Mouse (Mus musculus): ENCODE results near the gene Rspry1. TPM values are rescaled to one million over a fixed set of nuclear protein-coding genes. Genes with fewer than 3 reads are reported as not detected.
A peak's percentile ranks its signal among the peaks of the same experiment; 100 is the strongest.

Rspry1 gene
- polyA plus RNA-seq, 1 experiment from 2014 or later = 17.5 TPM

DNA sequence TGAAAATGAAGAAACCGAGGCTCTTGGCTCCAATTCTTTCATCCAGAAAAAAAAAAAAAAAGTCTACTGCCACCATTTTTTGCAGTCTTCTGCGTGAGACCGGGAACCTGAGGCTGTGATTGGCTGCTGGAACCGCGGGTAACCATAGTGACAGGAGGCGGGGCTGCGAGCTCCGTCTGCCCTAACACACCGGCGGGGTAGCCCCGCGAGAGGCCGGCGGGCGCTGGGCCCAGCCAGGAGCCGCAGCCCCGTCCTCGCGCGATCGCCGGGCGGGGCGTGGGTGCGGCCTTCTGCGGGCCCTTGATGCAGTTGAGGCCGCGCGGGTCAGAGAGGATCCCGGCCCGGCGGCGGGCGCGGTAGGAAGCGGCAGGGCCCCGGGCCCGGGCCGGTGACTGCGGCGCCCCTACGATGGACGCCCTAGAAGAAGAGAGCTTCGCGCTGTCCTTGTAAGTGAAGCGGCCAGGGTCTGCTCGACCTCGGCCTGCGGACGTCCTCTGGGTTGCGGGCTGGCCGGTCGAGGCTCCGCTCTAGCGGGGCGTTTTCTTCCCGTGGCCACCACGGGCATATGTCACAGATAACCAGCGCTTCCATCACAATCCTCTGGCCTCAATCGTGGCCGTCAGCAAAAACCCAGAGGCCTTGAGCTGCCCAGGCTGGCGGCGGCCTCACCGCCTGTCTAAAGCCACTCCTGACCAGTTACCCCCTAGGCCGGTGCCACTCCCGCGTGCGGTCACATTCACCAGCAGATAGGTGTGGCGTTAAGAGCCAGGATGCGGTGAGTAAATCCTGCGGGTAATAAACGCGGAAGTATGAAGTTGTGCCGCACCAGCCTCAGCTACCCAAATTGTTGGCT lies 64.9 kb downstream of the Rspry1 start, which contains the start of gene Arl2bp:
Gene Arl2bp, plus strand, starts transcription at position 145 of the 853 bp plus-strand sequence.
- Histone ChIP-seq H3K9me3 (ENCODE audit: control insufficient read depth) (no peaks in the 10 kb centered on the region), H3K36me3 (ENCODE audit: control insufficient read depth, insufficient read depth) (peaks cover 10% of the 10 kb centered on the region), H3K9ac (ENCODE audit: low read depth, low read length) (peak within 1 kb of the TSS; percentile 97), H3K4me1 (replicated peaks; ENCODE audit: control insufficient read depth, insufficient read depth, low read length) (no peaks in the 10 kb centered on the region), H3K27ac (ENCODE audit: low read depth, low read length) (peak within 1 kb of the TSS; percentile 95), H3K27me3 (replicated peaks; ENCODE audit: control insufficient read depth, insufficient read depth, low read length) (no peaks in the 10 kb centered on the region), H3K4me2 (replicated peaks; ENCODE audit: low read depth) (peak within 1 kb of the TSS; percentile 84), H3K4me3 (ENCODE audit: low read depth, low read length) (peak within 1 kb of the TSS; percentile 79)
- peak; percentile 99 for ATAC-seq
- WGBS = under 1% methylated on average over 74 of the region's 74 CpGs
- TF ChIP-seq CTCF (IDR thresholded peaks at IDR 0.05; ENCODE audit: low read depth) = no peak

DNA sequence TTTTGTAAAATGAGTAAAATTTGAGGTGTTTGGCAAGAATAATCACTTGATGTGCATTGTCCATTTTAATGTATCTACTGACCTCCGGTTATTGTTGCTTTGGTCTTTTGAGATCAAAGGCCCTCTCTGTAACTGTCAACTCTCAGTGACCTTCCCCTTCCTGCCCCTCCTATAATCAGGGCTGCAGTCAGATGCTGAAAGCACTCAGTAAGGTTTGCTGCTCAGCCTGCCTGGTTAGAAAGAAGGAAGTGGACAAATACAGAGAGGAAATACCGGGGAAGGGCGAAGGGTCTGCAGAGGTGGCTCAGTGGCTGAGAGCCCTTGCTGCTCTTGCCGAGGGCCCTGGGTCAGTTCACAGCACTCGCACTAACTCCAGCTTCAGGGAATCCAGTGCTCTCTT lies 72.6 kb downstream of the Rspry1 start:
- WGBS = 75% methylated on average over 5 of the region's 5 CpGs
- H3K27ac ChIP-seq (ENCODE audit: low read depth, low read length) = no peak overlapping the region

DNA sequence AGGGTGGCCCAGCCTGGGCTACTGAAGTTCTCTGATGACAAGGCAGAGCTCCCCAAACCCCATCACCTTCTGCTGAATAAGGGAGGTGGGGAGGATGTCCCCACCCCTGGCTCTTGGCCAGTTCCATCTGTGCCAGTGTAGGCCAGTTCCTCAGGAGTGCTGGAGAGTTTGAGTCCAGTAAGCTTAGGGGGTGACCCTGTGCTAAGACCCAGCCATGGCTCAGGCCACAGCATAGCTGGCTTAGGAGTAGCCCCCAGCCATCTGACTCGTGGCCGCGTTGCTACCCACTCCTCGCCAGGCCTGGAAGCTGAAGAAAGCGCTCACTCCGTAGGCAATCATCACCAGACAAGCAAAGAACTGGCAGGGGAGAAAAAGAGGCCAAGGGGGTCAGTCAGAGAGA lies 74.2 kb downstream of the Rspry1 start:
- no peak for TF ChIP-seq CTCF (IDR thresholded peaks at IDR 0.05; ENCODE audit: low read depth)
- Histone ChIP-seq H3K27me3 (replicated peaks; ENCODE audit: control insufficient read depth, insufficient read depth, low read length) (no peaks in the 10 kb centered on the region), H3K9ac (ENCODE audit: low read depth, low read length) (no peak overlapping the region), H3K4me1 (replicated peaks; ENCODE audit: control insufficient read depth, insufficient read depth, low read length) (0 out of 2 replicates have a peak, but pooled peaks cover 5% of the 10 kb centered on the region), H3K27ac (ENCODE audit: low read depth, low read length) (no peak overlapping the region), H3K36me3 (ENCODE audit: control insufficient read depth, insufficient read depth) (peaks cover 54% of the 10 kb centered on the region), H3K4me2 (replicated peaks; ENCODE audit: low read depth) (no peak overlapping the region), H3K4me3 (ENCODE audit: low read depth, low read length) (no peak overlapping the region), H3K9me3 (ENCODE audit: control insufficient read depth) (no peaks in the 10 kb centered on the region)
- no peak for ATAC-seq
- 85% methylated on average over 6 of the region's 6 CpGs for WGBS

More for the DNA sequence above, 72.6 kb downstream of the Rspry1 start:
- Histone ChIP-seq H3K9ac (ENCODE audit: low read depth, low read length) (no peak overlapping the region), H3K9me3 (ENCODE audit: control insufficient read depth) (no peaks in the 10 kb centered on the region), H3K4me3 (ENCODE audit: low read depth, low read length) (no peak overlapping the region), H3K27me3 (replicated peaks; ENCODE audit: control insufficient read depth, insufficient read depth, low read length) (no peaks in the 10 kb centered on the region), H3K4me2 (replicated peaks; ENCODE audit: low read depth) (no peak overlapping the region), H3K36me3 (ENCODE audit: control insufficient read depth, insufficient read depth) (peaks cover 57% of the 10 kb centered on the region), H3K4me1 (replicated peaks; ENCODE audit: control insufficient read depth, insufficient read depth, low read length) (0 out of 2 replicates have a peak, but pooled peaks cover 5% of the 10 kb centered on the region)
- TF ChIP-seq CTCF (IDR thresholded peaks at IDR 0.05; ENCODE audit: low read depth) = no peak
- no peak for ATAC-seq

DNA sequence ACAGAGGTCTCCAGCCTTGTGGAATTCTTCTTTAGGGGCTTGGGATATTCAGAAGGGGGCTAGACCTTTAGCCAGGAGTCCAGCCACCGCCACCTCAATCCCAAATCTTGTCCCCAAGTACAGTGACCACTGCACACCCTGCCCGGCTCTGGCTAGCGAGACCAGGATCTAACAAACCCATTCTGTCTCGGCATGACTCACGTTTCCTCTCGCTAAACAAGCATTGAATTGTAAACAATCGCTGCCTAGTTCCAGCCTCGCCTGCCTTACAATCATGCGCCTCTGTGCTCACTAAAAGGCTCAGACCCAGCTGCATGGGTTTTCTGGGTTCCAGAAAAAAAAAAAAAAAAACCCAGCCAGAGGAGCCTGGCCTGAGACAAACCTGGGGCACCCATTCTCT lies 76.8 kb downstream of the Rspry1 start:
- no peaks in the 10 kb centered on the region for H3K9me3 ChIP-seq (ENCODE audit: control insufficient read depth)
- H3K27ac ChIP-seq (ENCODE audit: low read depth, low read length) = peak overlapping the region; percentile 77
- no peak for ATAC-seq
- H3K36me3 ChIP-seq (ENCODE audit: control insufficient read depth, insufficient read depth) = peaks cover 28% of the 10 kb centered on the region
- no peak for TF ChIP-seq CTCF (IDR thresholded peaks at IDR 0.05; ENCODE audit: low read depth)
- no peak overlapping the region for H3K4me2 ChIP-seq (replicated peaks; ENCODE audit: low read depth)
- no peak overlapping the region for H3K4me3 ChIP-seq (ENCODE audit: low read depth, low read length)
- WGBS = 21% methylated on average over 9 of the region's 9 CpGs
- H3K27me3 ChIP-seq (replicated peaks; ENCODE audit: control insufficient read depth, insufficient read depth, low read length) = no peaks in the 10 kb centered on the region
- peak overlapping the region; percentile 17; the same call in 1 of the 2 replicates for H3K9ac ChIP-seq (ENCODE audit: low read depth, low read length)
- peaks cover 5% of the 10 kb centered on the region; the same call in 1 of the 2 replicates for H3K4me1 ChIP-seq (replicated peaks; ENCODE audit: control insufficient read depth, insufficient read depth, low read length)

DNA sequence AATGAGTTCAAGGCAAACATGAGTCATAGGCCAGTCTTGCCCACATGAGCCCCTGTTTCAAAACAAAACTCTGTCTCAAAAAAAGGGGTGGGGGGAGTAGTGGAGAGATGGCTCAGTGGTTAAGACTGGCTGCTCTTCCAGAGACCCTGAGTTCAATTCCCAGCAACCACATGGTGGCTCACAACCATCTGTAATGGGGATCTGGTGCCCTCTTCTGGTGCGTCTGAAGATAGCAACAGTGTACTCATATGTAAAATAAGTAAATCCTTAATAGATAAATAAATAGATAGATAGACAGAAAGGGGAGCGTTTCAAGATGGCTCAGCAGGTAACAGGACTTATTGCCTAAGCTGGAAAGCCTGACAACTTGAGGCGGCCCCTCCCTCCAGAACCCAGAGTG lies 78.7 kb downstream of the Rspry1 start:
- TF ChIP-seq CTCF (IDR thresholded peaks at IDR 0.05; ENCODE audit: low read depth) = peak; percentile 47
- WGBS = 94% methylated on average over 3 of the region's 3 CpGs

DNA sequence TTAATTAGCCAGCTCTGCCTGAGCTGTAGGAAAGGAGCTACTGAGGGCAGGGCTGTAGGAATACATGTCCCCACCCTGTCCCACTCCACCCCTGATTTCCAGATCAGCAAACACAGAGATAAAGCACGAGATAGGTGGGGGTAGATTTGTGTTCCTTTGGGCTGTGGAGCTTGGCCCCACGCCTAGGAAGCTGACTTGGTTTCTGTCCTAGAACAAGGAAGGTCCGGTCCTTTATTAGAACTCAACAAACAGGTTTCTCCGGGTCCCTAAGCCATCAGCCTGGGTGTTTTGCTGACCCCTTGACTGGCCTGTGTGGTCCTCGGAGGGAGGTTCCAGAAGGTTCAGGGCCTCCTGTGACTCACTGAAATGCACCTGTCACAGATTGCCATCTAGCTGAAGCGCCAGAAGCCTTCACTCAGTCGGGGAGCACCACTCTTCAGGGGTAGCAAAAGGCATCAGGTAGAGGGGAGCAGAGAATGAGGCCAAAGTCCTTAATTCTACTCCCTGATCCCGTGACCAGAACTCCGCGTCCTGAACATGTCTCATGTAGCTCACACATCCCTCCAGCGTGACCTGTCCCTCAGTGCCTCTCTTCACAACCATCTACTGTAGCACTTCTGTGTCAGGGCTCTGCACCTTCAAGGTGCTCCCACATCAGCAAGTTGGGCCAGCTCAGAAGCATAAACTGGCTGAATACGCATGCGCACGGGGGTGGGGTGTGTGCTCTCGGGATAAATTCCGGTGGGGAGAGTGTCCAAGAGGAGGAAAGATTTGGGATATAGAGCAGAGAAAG lies 81.2 kb downstream of the Rspry1 start:
- no peaks in the 10 kb centered on the region for H3K27me3 ChIP-seq (replicated peaks; ENCODE audit: control insufficient read depth, insufficient read depth, low read length)
- peak overlapping the region; percentile 84 for H3K27ac ChIP-seq (ENCODE audit: low read depth, low read length)
- H3K9ac ChIP-seq (ENCODE audit: low read depth, low read length) = no peak overlapping the region
- no peak for TF ChIP-seq CTCF (IDR thresholded peaks at IDR 0.05; ENCODE audit: low read depth)
- peak overlapping the region; percentile 44 for H3K4me2 ChIP-seq (replicated peaks; ENCODE audit: low read depth)
- ATAC-seq = peak; percentile 58
- no peaks in the 10 kb centered on the region for H3K36me3 ChIP-seq (ENCODE audit: control insufficient read depth, insufficient read depth)
- no peak overlapping the region for H3K4me3 ChIP-seq (ENCODE audit: low read depth, low read length)
- no peaks in the 10 kb centered on the region for H3K9me3 ChIP-seq (ENCODE audit: control insufficient read depth)
- WGBS = 37% methylated on average over 16 of the region's 16 CpGs
- peaks cover 6% of the 10 kb centered on the region; the same call in 1 of the 2 replicates for H3K4me1 ChIP-seq (replicated peaks; ENCODE audit: control insufficient read depth, insufficient read depth, low read length)

More for the DNA sequence above, 78.7 kb downstream of the Rspry1 start:
- Histone ChIP-seq H3K27me3 (replicated peaks; ENCODE audit: control insufficient read depth, insufficient read depth, low read length) (no peaks in the 10 kb centered on the region), H3K9ac (ENCODE audit: low read depth, low read length) (no peak overlapping the region), H3K4me3 (ENCODE audit: low read depth, low read length) (no peak overlapping the region), H3K36me3 (ENCODE audit: control insufficient read depth, insufficient read depth) (peaks cover 13% of the 10 kb centered on the region), H3K4me1 (replicated peaks; ENCODE audit: control insufficient read depth, insufficient read depth, low read length) (peaks cover 6% of the 10 kb centered on the region; the same call in 1 of the 2 replicates), H3K27ac (ENCODE audit: low read depth, low read length) (no peak overlapping the region), H3K9me3 (ENCODE audit: control insufficient read depth) (no peaks in the 10 kb centered on the region), H3K4me2 (replicated peaks; ENCODE audit: low read depth) (no peak overlapping the region)
- ATAC-seq = no peak
